Mouse (Mus musculus) lung, embryonic 15.5 days (tissue): Measurements from ENCODE around the gene Gm49354. TPM values are rescaled to one million over a fixed set of nuclear protein-coding genes. Genes with fewer than 3 reads are reported as not detected.
"Not testable (repeated sequence)": the region's sequence is repeated elsewhere in the genome, so short reads cannot be mapped to it uniquely, and the experiment has no call there.

Experiments used
- ATAC-seq: fragments of 200-750 bp; cut with Nextera tagmentation; 2 replicates; pipeline ENCODE4 v1.8.0; 2017; ENCODE audit warnings: moderate number of reproducible peaks, borderline replicate concordance; ENCODE audit not compliant: low FRiP score, low TSS enrichment; ENCODE audit errors: extremely low read depth
- H3K27ac ChIP-seq: fragments of 300-500 bp; sonication (generic); 2 replicates; pipeline ENCODE4 v1.5.1; 2015; ENCODE audit warnings: moderate library complexity, mild to moderate bottlenecking, inconsistent platforms
- H3K27me3 ChIP-seq: fragments of 300-500 bp; sonication (generic); 2 replicates; pipeline ENCODE4 v1.6.1; 2015; ENCODE audit warnings: inconsistent platforms
- H3K36me3 ChIP-seq: fragments of 300-500 bp; sonication (generic); 2 replicates; pipeline ENCODE4 v1.6.1; 2015; ENCODE audit warnings: inconsistent platforms
- H3K4me1 ChIP-seq: fragments of 300-500 bp; sonication (generic); 2 replicates; pipeline ENCODE4 v1.6.1; 2015; ENCODE audit warnings: inconsistent platforms
- H3K4me2 ChIP-seq: fragments of 300-500 bp; sonication (generic); 2 replicates; pipeline ENCODE4 v1.6.1; 2015; ENCODE audit warnings: inconsistent platforms, mild to moderate bottlenecking, moderate library complexity
- H3K4me3 ChIP-seq: fragments of 300-500 bp; sonication (generic); 2 replicates; pipeline ENCODE4 v1.5.1; 2015; ENCODE audit warnings: mild to moderate bottlenecking, inconsistent platforms
- H3K9ac ChIP-seq: fragments of 300-500 bp; sonication (generic); 2 replicates; pipeline ENCODE4 v1.6.1; 2015; ENCODE audit warnings: inconsistent platforms
- H3K9me3 ChIP-seq: fragments of 300-500 bp; sonication (generic); 2 replicates; pipeline ENCODE4 v1.6.1; 2016; ENCODE audit warnings: inconsistent platforms
- WGBS: fragments of 180-500 bp; shearing (Covaris S2); methylation state at CpG from one replicate; pipeline ENCODE4 v1.1.7; 2015; 5-methylcytosine and 5-hydroxymethylcytosine counted together
- polyA plus RNA-seq: library from polyadenylated mRNA; unstranded; fragments of >200 nt; fragmentation: Nextera tagmentation; extraction: Ambion mirVana; gene quantifications from 2 replicates; pipeline ENCODE4 v1.2.1, GENCODE M21; 2015

Gm49354 gene
- polyA plus RNA-seq, 1 experiment from 2014 or later = not detected

DNA sequence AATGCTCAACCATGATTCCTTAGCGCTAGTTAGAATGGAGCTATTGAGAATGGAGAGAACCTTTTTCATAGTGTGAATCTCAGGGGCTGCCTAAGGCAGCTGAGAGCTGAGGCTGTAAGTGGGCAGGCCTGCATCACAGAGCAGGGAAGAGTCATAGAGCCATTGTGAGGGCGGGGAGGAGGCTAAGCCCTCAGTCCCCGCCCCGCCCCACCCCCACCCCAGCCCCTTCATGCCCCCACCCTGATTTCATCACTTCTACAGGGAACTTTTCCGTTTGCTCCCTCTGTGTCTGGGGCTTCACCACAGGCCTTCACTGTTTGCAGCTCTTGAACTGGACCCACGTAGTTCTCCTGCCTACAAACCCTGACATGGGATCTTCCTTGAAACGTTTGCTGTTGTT is 50.4 kb downstream of the Gm49354 start, which contains the start of gene Spata31d1d:
TSS of gene Spata31d1d (minus strand) at position 101 of the 400 bp plus-strand sequence.
- Histone ChIP-seq H3K36me3 (no peaks in the 10 kb centered on the region), H3K27me3 (no peaks in the 10 kb centered on the region), H3K27ac (no peak within 1 kb of the TSS), H3K9ac (no peak within 1 kb of the TSS), H3K4me3 (no peak within 1 kb of the TSS), H3K9me3 (no peaks in the 10 kb centered on the region), H3K4me2 (no peak within 1 kb of the TSS), H3K4me1 (no peaks in the 10 kb centered on the region)
- no peak for ATAC-seq
- WGBS = 29% methylated on average over 7 of the region's 7 CpGs

DNA sequence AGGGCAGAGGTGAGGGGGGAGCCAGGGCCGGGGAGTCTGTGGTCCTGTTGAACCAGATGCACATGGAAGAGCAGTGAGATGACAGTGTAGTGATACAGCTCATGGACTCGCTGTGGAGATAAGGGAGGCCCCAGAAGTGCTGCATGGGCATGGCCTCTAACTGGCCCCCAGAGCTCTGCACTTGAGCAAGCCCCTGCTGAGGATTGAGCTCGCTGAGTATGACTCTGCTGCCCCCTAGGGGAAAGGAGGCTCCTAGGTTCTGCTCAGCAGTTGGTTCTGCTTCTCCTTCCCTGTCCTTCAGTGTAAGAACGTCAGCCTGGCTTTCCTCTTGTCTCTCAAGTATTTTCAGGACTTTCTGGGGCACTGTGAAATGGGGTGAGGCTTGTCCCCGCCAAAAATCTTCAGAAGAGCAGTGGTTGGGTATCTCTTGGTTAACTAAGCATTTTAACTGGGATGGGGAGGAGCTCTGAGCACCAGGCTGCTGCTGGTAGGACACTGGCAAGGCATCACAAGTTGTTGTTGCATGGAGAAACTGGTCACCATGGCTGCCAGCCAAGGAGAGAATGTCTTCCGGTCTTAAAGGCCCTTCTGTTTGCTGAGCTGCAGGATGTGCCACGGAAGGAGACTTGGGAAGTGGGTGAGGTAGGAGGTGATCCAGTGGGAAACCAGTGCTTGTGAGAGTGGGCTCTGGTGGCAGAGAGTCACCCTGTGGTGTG is 53.5 kb downstream of the Gm49354 start:
- Histone ChIP-seq H3K27me3 (peaks cover 4% of the 10 kb centered on the region; the same call in 1 of the 2 replicates), H3K36me3 (no peaks in the 10 kb centered on the region), H3K4me1 (no peaks in the 10 kb centered on the region; the same call in 1 of the 2 replicates), H3K9me3 (no peaks in the 10 kb centered on the region), H3K27ac (no peak overlapping the region), H3K9ac (no peak overlapping the region), H3K4me2 (no peak overlapping the region), H3K4me3 (no peak overlapping the region)
- WGBS = 15% methylated on average over 7 of the region's 7 CpGs
- peak; percentile 67 for ATAC-seq

DNA sequence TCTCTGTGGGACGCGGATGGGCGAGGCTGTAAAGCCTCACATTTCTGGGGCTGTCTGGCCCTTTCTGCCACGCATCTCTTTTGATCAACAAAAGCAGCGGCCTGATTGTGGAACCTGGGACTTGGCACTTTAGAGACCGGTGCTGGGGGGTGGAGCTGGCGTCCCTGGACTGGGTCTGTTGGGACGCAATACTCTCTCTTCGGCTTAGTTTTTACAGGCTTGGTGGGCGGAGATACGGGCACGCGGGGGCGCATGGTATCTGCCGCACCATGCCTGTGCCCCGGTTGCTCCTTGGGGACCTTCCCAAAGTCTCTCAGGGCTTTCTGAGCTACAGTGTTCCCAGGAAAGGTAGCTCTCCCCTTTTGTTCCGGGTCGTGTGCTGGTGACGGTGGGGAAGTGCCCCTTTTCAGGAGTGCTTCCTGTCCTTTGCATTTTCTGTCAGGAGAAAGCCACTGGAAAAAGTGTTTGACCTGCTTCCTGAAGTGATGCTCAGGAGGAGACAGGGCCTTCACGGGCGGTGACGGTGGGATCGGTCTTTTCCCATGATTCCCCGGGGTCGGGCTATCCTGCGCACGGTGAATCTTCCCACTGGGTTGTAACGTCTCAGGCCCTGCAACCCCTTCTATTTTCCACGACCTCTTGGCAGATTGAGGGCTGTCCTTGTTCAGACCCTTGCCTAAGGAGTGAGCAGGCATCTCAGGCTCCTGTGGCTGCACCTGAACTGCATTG is 55.7 kb downstream of the Gm49354 start:
- Histone ChIP-seq H3K4me3 (no peak overlapping the region; the same call in 1 of the 2 replicates), H3K27me3 (peaks cover 4% of the 10 kb centered on the region; the same call in 1 of the 2 replicates), H3K36me3 (no peaks in the 10 kb centered on the region), H3K9ac (no peak overlapping the region), H3K9me3 (no peaks in the 10 kb centered on the region), H3K4me1 (no peaks in the 10 kb centered on the region; the same call in 1 of the 2 replicates), H3K27ac (no peak overlapping the region), H3K4me2 (peak overlapping the region; percentile 46)
- no peak for ATAC-seq
- 31% methylated on average over 29 of the region's 29 CpGs for WGBS

DNA sequence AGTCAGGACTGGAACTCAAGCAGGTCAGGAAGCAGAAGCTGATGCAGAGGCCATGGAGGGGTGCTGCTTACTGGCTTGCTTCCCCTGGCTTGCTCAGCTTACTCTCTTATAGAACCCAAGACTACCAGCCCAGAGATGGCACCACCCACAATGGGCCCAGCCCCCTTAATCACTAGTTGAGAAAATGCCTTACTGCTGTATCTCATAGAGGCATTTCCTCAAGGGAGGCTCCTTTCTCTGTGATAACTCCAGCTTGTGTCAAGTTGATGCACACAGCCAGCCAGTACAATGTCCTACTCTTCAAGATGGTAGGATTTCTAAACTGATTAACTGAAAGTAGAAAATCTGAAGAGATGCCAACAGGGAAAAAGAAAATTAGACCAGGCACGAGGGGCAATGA is 60.0 kb downstream of the Gm49354 start:
- not testable (repeated sequence) for H3K9ac ChIP-seq, H3K4me1 ChIP-seq, H3K4me3 ChIP-seq, H3K36me3 ChIP-seq, H3K27ac ChIP-seq, H3K27me3 ChIP-seq, H3K9me3 ChIP-seq, H3K4me2 ChIP-seq, ATAC-seq
- 81% methylated on average over 1 of the region's 1 CpGs for WGBS

DNA sequence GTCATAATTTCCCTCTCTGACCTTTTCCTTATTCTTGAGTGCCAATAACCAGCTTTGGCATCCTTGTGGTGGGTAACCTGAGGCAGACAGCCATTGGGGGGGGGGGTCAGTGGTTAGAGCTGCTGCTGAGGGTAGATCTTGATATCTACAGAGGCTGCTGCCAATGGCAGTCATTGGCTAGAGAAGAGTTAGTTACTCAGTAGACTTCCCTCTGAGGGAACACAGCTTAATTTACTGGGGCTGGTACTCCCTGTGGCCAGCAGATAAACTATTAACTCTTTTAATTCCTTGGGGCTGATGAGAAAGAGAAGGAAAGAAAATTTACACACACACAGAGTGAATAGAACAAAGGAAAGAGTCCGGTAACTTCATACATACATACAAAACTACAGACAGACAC is 62.6 kb downstream of the Gm49354 start:
- no peaks in the 10 kb centered on the region for H3K9me3 ChIP-seq
- H3K4me3 ChIP-seq = no peak overlapping the region
- H3K9ac ChIP-seq = no peak overlapping the region
- no peaks in the 10 kb centered on the region; the same call in 1 of the 2 replicates for H3K4me1 ChIP-seq
- no peaks in the 10 kb centered on the region for H3K27me3 ChIP-seq
- no peak overlapping the region for H3K27ac ChIP-seq
- WGBS = 90% methylated on average over 1 of the region's 1 CpGs
- H3K36me3 ChIP-seq = no peaks in the 10 kb centered on the region
- no peak overlapping the region for H3K4me2 ChIP-seq
- no peak for ATAC-seq

DNA sequence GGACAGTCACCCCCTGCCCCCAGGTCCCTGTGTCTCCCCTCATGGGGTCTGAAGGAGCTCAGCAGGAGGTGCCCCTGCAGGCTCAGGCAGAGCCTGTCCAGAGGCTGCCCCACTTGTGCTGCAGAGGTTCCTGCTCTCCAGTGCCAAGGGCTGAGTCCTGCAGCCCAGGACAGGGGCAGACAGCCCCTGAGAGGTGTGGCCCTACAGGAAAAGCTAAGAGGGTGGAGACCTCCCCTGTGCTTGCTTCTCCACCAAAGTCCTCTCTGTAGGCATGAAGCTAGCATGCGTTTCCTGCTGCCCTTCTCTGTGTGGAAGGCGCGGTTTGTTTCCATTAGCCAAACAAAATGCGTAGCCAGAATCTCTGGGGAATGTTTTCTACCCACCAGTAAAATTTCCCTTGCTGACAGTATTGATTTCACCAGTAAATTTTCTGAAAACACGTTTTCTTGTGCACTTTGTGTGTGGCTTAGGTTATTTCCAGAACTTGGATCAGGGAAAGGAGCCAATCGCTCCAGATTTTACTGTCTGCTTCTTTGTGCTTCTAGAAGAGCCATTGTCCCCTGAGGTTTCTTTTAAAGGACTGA is 63.1 kb downstream of the Gm49354 start:
- H3K4me2 ChIP-seq, H3K4me1 ChIP-seq, H3K27ac ChIP-seq, H3K27me3 ChIP-seq, H3K9ac ChIP-seq, ATAC-seq, H3K4me3 ChIP-seq, H3K9me3 ChIP-seq, H3K36me3 ChIP-seq: not testable (repeated sequence)
- 25% methylated on average over 6 of the region's 6 CpGs for WGBS

DNA sequence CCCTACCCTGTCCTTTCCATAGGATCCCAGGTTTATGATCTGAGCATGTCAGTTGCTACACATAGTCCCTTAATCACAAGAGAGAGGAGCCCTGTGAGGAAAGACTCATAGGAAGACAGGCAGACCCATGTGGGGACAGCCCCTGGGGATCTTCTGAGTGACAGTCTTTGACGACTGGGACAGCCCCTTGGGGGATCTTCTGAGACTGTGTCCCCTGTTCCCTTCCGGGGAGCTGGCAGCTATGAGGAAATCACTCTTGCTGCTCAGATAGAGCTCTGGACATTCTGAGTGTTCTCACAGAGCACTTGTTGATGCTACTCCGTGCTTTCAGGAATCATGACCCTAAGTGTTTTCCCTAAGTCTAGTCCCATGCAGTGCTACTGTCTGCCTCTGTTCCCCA is 68.3 kb downstream of the Gm49354 start:
- WGBS = 38% methylated on average over 3 of the region's 3 CpGs
- Histone ChIP-seq H3K4me2 (no peak overlapping the region), H3K4me3 (no peak overlapping the region), H3K9ac (no peak overlapping the region), H3K36me3 (no peaks in the 10 kb centered on the region), H3K27ac (no peak overlapping the region), H3K27me3 (no peaks in the 10 kb centered on the region), H3K4me1 (no peaks in the 10 kb centered on the region), H3K9me3 (no peaks in the 10 kb centered on the region)
- ATAC-seq = no peak

DNA sequence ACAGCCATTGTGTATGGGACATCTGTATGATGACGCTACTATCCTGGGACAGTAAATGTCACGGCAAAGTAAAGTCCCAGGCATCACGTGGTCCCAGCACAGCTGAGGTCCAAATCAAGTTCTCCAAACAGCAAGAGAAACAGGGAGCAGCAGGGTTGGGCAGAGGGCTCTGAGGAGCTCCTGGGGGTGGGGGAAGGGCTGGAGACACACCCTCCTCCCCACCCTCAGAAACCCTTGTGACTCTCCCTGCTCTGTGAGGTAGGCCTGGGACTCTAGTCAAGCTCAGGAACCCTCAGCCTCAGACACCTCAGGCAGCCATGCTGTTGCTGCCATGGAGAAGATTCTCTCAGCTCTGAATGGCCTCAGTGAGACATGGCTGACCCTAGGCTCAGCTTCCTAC is 70.1 kb downstream of the Gm49354 start, which contains the start of gene Spata31d1b:
TSS of gene Spata31d1b (plus strand) at position 301 of the 400 bp plus-strand sequence.
- H3K27ac ChIP-seq, H3K36me3 ChIP-seq, H3K4me1 ChIP-seq, H3K4me2 ChIP-seq, ATAC-seq, H3K27me3 ChIP-seq, H3K9ac ChIP-seq, H3K4me3 ChIP-seq, H3K9me3 ChIP-seq: not testable (repeated sequence)
- WGBS = 64% methylated on average over 3 of the region's 3 CpGs

DNA sequence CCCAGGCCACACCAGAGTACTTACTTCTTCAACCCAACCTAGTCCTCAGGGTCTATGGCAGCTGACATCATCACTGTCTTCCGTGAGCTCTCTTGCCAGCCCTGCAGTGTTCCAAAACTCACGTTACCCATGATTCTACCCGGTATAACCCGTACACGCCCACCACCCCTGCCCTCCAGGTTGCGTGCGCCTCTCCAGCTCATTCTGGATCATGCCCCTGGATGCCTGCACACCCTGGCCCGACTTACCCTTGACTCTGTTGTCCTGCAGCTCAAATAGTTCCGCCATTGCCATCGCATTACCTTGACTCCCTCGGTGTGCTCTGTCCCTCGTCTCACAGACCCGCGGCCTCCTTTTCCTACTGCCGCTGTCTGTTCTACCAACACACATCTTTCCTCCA is 71.8 kb downstream of the Gm49354 start, which contains the start of gene Spata31d1a:
TSS of gene Spata31d1a (minus strand) at position 101 of the 400 bp plus-strand sequence.
- 86% methylated on average over 15 of the region's 15 CpGs for WGBS
- Histone ChIP-seq H3K9me3 (no peaks in the 10 kb centered on the region), H3K4me1 (no peaks in the 10 kb centered on the region), H3K27me3 (no peaks in the 10 kb centered on the region), H3K27ac (no peak within 1 kb of the TSS), H3K4me3 (no peak within 1 kb of the TSS), H3K9ac (no peak within 1 kb of the TSS), H3K4me2 (no peak within 1 kb of the TSS), H3K36me3 (no peaks in the 10 kb centered on the region)
- ATAC-seq = no peak

Other genes starting within 250 kb of the Gm49354 start
- 16.3 and 16.5 TPM in 2 replicates for gene Agtpbp1, start 197.0 kb downstream of the Gm49354 start, polyA plus RNA-seq
- gene Naa35, start 197.0 kb downstream of the Gm49354 start, polyA plus RNA-seq = 80.2 and 84.1 TPM in 2 replicates
- gene Golm1, start 106.4 kb downstream of the Gm49354 start, polyA plus RNA-seq = 36.3 and 38.0 TPM in 2 replicates
- gene 4921517D22Rik, start 88.1 kb downstream of the Gm49354 start, polyA plus RNA-seq = not detected in 2 replicates
- not detected in 2 replicates for gene Spata31d1a, start 71.9 kb downstream of the Gm49354 start, polyA plus RNA-seq
- gene Spata31d1b, start 70.0 kb downstream of the Gm49354 start, polyA plus RNA-seq = not detected in 2 replicates
- not detected in 2 replicates for gene Spata31d1d, start 50.5 kb downstream of the Gm49354 start, polyA plus RNA-seq
- not detected in 2 replicates for gene 1700014D04Rik, start 35.5 kb downstream of the Gm49354 start, polyA plus RNA-seq
- gene Isca1, start 12.4 kb downstream of the Gm49354 start, polyA plus RNA-seq = 123 and 140 TPM in 2 replicates
- 46.5 and 49.3 TPM in 2 replicates for gene Tut7, start 40.9 kb upstream of the Gm49354 start, polyA plus RNA-seq